Mouse (Mus musculus) liver, postnatal 0 days (tissue): ENCODE measurements around the gene Kcnip1.

ENCODE experiments used
- CTCF ChIP-seq: sonication (generic); IDR thresholded peaks from 2 replicates; pipeline ENCODE4 v1.5.1; 2016; ENCODE audit warnings: antibody characterized with exemption, low read depth
- EP300 ChIP-seq: IDR thresholded peaks from 2 replicates; pipeline ENCODE4 v1.6.1; 2016; ENCODE audit warnings: antibody characterized with exemption, low read depth, mild to moderate bottlenecking

DNA sequence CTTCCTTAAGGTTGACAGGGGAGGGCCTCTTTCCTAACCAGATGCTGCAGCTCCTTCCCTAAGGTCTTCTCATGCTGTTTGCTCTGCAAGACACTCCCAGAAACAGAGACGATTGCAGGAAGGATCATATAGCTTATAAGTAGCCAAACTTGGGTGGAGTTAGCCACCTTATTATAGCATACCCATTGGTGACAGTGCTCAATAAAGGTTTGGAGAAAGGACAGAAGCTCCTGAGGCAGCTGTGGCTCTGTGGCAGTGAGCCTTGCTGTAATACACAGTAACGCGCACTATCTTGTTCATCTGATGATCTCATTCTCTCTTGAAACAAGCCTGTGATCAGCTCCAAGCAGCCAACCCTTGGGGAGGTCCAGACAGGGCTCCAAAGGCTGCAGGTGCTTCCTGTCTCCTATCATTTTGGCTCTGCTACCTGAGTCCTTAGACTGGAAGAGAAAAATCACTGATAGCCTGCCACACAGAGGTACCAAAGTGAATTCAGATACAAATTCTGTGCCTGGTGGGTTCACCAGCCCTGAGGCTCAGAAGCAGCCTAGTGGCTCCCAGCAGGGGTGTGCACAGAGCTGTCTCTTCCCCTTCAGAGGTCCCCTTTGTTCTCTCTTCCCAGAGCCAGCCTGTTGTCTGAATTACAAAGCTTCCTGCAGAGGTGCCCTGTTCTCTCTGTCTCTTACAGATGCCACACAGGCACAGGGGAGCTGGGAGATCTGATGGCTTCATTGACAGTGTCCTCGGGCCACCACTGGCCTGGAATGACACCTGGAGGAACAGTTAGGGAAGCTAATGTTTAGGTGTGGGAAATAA, 84.4 kb downstream of the Kcnip1 start:
- TF ChIP-seq CTCF (no peak), EP300 (no peak)
